In genomic region chr13:46946041-46946440, GRCm38 (mm10) we compare ENCODE assay signal across 21 mouse cellular contexts. TPM values are rescaled to one million over a fixed set of nuclear protein-coding genes. Genes with fewer than 3 reads are reported as not detected.
A peak's percentile ranks its signal among the peaks of the same experiment; 100 is the strongest.
DNase-seq lines count a peak whose midpoint lies in the region; ATAC-seq and TF ChIP-seq lines count a peak whose summit lies in the region.
"Had no signal": no experiment of that assay in that cellular context is flagged by ENCODE, and none has a peak within 500 bp of the region (broad histone marks: within the 10 kb centered on the region; RNA-seq: fewer than 3 reads in every experiment).

No protein-coding gene starts in this region.

- DNase-seq in forebrain, embryonic 14.5 days (ENCODE audit: low spot score) = peak; percentile 23
- no peak for DNase-seq in forebrain, embryonic 11.5 days (ENCODE audit: low spot score)
- peak; percentile 54 for DNase-seq in brain, embryonic 14.5 days (ENCODE audit: low read depth)
- DNase-seq in embryonic facial prominence, embryonic 11.5 days (ENCODE audit: low spot score) = peak; percentile 63
- DNase-seq in spleen, postnatal 36 days (ENCODE audit: low spot score in 2 of 2) = no peak
- DNase-seq: adrenal gland, postnatal 10 days; cerebellum, adult 11-12 months; cerebellum, adult 9-10 months; cerebellum, postnatal 36 days; gastrocnemius, postnatal 36 days; heart, adult 11 months; heart, postnatal 4 days had no signal

- H3K27me3 ChIP-seq in forebrain, embryonic 14.5 days (replicated peaks; ENCODE audit: control insufficient read depth, insufficient read depth, low read length) = no peaks in the 10 kb centered on the region
- H3K27me3 ChIP-seq in forebrain, embryonic 11.5 days (ENCODE audit: control insufficient read depth, insufficient read depth, low read length) = no peaks in the 10 kb centered on the region
- no peaks in the 10 kb centered on the region for H3K27me3 ChIP-seq in embryonic facial prominence, embryonic 11.5 days (ENCODE audit: control insufficient read depth, insufficient read depth, low read length)
- no peaks in the 10 kb centered on the region for H3K27me3 ChIP-seq in limb, embryonic 12.5 days
- no peaks in the 10 kb centered on the region for H3K27me3 ChIP-seq in intestine, embryonic 15.5 days (replicated peaks)
- no peaks in the 10 kb centered on the region for H3K27me3 ChIP-seq in kidney, embryonic 16.5 days (ENCODE audit: insufficient read depth, low read length)
- H3K27me3 ChIP-seq: embryonic facial prominence, embryonic 15.5 days; heart, embryonic 13.5 days; hindbrain, embryonic 13.5 days had no signal

- TF ChIP-seq POLR2A in brain, embryonic 14.5 days (IDR thresholded peaks at IDR 0.05; ENCODE audit: borderline replicate concordance, extremely low read depth, insufficient read depth, insufficient read length, poor library complexity, severe bottlenecking) = no peak

- no peaks in the 10 kb centered on the region for H3K36me3 ChIP-seq in forebrain, embryonic 14.5 days (ENCODE audit: control insufficient read depth, insufficient read depth, low read length)
- no peaks in the 10 kb centered on the region for H3K36me3 ChIP-seq in forebrain, embryonic 11.5 days (ENCODE audit: control insufficient read depth, insufficient read depth, low read length)
- H3K36me3 ChIP-seq in embryonic facial prominence, embryonic 11.5 days (replicated peaks; ENCODE audit: control insufficient read depth, insufficient read depth, low read depth, low read length) = no peaks in the 10 kb centered on the region
- no peaks in the 10 kb centered on the region for H3K36me3 ChIP-seq in limb, embryonic 12.5 days
- H3K36me3 ChIP-seq in intestine, embryonic 15.5 days = no peaks in the 10 kb centered on the region
- no peaks in the 10 kb centered on the region for H3K36me3 ChIP-seq in kidney, embryonic 16.5 days (ENCODE audit: insufficient read depth, low read length)
- H3K36me3 ChIP-seq: embryonic facial prominence, embryonic 15.5 days; G1E; heart, embryonic 13.5 days; hindbrain, embryonic 13.5 days had no signal

- no peak overlapping the region for H3K9ac ChIP-seq in forebrain, embryonic 14.5 days (ENCODE audit: low read length)
- H3K9ac ChIP-seq in forebrain, embryonic 11.5 days (ENCODE audit: low read length) = no peak overlapping the region
- H3K9ac ChIP-seq in embryonic facial prominence, embryonic 11.5 days (replicated peaks; ENCODE audit: low read length) = no peak overlapping the region
- no peak overlapping the region for H3K9ac ChIP-seq in limb, embryonic 12.5 days (replicated peaks)
- H3K9ac ChIP-seq in intestine, embryonic 15.5 days = no peak overlapping the region
- no peak overlapping the region for H3K9ac ChIP-seq in kidney, embryonic 16.5 days (replicated peaks; ENCODE audit: low read length)
- H3K9ac ChIP-seq: embryonic facial prominence, embryonic 15.5 days; heart, embryonic 13.5 days; hindbrain, embryonic 13.5 days had no signal

- H3K4me1 ChIP-seq in forebrain, embryonic 14.5 days (ENCODE audit: control insufficient read depth, insufficient read depth, low read length) = 0 out of 2 replicates have a peak, but pooled peaks cover 7% of the 10 kb centered on the region
- peaks cover 3% of the 10 kb centered on the region; the same call in 1 of the 2 replicates for H3K4me1 ChIP-seq in forebrain, embryonic 11.5 days (replicated peaks; ENCODE audit: control insufficient read depth, insufficient read depth, low read length)
- H3K4me1 ChIP-seq in embryonic facial prominence, embryonic 11.5 days (ENCODE audit: control insufficient read depth, insufficient read depth, low read length) = no peaks in the 10 kb centered on the region
- H3K4me1 ChIP-seq in limb, embryonic 12.5 days (replicated peaks) = peaks cover 24% of the 10 kb centered on the region
- H3K4me1 ChIP-seq in intestine, embryonic 15.5 days (replicated peaks) = no peaks in the 10 kb centered on the region
- no peaks in the 10 kb centered on the region for H3K4me1 ChIP-seq in kidney, embryonic 16.5 days (ENCODE audit: insufficient read depth, low read length)

- TF ChIP-seq CTCF in brain, embryonic 14.5 days (IDR thresholded peaks at IDR 0.05; ENCODE audit: borderline replicate concordance, extremely low read depth, insufficient read depth, insufficient read length) = no peak

- no peak overlapping the region for H3K27ac ChIP-seq in forebrain, embryonic 14.5 days (ENCODE audit: low read depth, low read length)
- H3K27ac ChIP-seq in forebrain, embryonic 11.5 days (ENCODE audit: low read depth, low read length) = no peak overlapping the region
- no peak overlapping the region for H3K27ac ChIP-seq in embryonic facial prominence, embryonic 11.5 days (replicated peaks; ENCODE audit: low read depth, low read length)
- H3K27ac ChIP-seq in limb, embryonic 12.5 days = peak overlapping the region; percentile 64; the same call in 1 of the 2 replicates
- no peak overlapping the region for H3K27ac ChIP-seq in intestine, embryonic 15.5 days
- H3K27ac ChIP-seq in kidney, embryonic 16.5 days (ENCODE audit: low read length) = no peak overlapping the region
- H3K27ac ChIP-seq: embryonic facial prominence, embryonic 15.5 days; heart, embryonic 13.5 days; hindbrain, embryonic 13.5 days had no signal

- H3K4me2 ChIP-seq in forebrain, embryonic 14.5 days (ENCODE audit: low read length) = no peak overlapping the region
- H3K4me2 ChIP-seq in forebrain, embryonic 11.5 days (ENCODE audit: low read depth, low read length, severe bottlenecking) = no peak overlapping the region
- no peak overlapping the region for H3K4me2 ChIP-seq in embryonic facial prominence, embryonic 11.5 days (ENCODE audit: low read depth, low read length)
- no peak overlapping the region for H3K4me2 ChIP-seq in limb, embryonic 12.5 days
- no peak overlapping the region for H3K4me2 ChIP-seq in intestine, embryonic 15.5 days (replicated peaks)
- no peak overlapping the region for H3K4me2 ChIP-seq in kidney, embryonic 16.5 days (replicated peaks; ENCODE audit: low read depth, low read length)
- H3K4me2 ChIP-seq: embryonic facial prominence, embryonic 15.5 days; heart, embryonic 13.5 days; hindbrain, embryonic 13.5 days had no signal

- H3K4me3 ChIP-seq in forebrain, embryonic 14.5 days (ENCODE audit: low read depth, low read length) = no peak overlapping the region
- H3K4me3 ChIP-seq in forebrain, embryonic 11.5 days (ENCODE audit: low read depth, low read length) = no peak overlapping the region
- no peak overlapping the region for H3K4me3 ChIP-seq in embryonic facial prominence, embryonic 11.5 days (ENCODE audit: low read depth, low read length)
- H3K4me3 ChIP-seq in limb, embryonic 12.5 days (replicated peaks) = no peak overlapping the region
- no peak overlapping the region for H3K4me3 ChIP-seq in intestine, embryonic 15.5 days (replicated peaks)
- H3K4me3 ChIP-seq in kidney, embryonic 16.5 days (ENCODE audit: low read length) = no peak overlapping the region
- H3K4me3 ChIP-seq: embryonic facial prominence, embryonic 15.5 days; erythroblast, embryonic 14.5 days; heart, embryonic 13.5 days; hindbrain, embryonic 13.5 days had no signal

- no peak for ATAC-seq in forebrain, embryonic 14.5 days
- no peak for ATAC-seq in forebrain, embryonic 11.5 days (replicated peaks; ENCODE audit: low FRiP score)
- ATAC-seq in embryonic facial prominence, embryonic 11.5 days (replicated peaks; ENCODE audit: insufficient number of reproducible peaks, low FRiP score, low TSS enrichment, low read depth) = no peak
- ATAC-seq in limb, embryonic 12.5 days (ENCODE audit: insufficient number of reproducible peaks, insufficient read depth, low FRiP score, low TSS enrichment, low read depth) = no peak
- no peak for ATAC-seq in intestine, embryonic 15.5 days
- ATAC-seq in kidney, embryonic 16.5 days (ENCODE audit: low FRiP score, low TSS enrichment) = no peak
- ATAC-seq: intestine, embryonic 16.5 days had no signal

- WGBS in forebrain, embryonic 14.5 days = 12% methylated on average over 5 of the region's 5 CpGs
- WGBS in forebrain, embryonic 11.5 days = 50% methylated on average over 5 of the region's 5 CpGs
- WGBS in embryonic facial prominence, embryonic 11.5 days = 39% methylated on average over 5 of the region's 5 CpGs
- WGBS in limb, embryonic 12.5 days = 17% methylated on average over 5 of the region's 5 CpGs
- WGBS in intestine, embryonic 15.5 days = 74% methylated on average over 5 of the region's 5 CpGs
- 77% methylated on average over 5 of the region's 5 CpGs for WGBS in kidney, embryonic 16.5 days

- no peaks in the 10 kb centered on the region for H3K9me3 ChIP-seq in forebrain, embryonic 14.5 days (replicated peaks; ENCODE audit: control insufficient read depth, low read length)
- no peaks in the 10 kb centered on the region for H3K9me3 ChIP-seq in forebrain, embryonic 11.5 days (ENCODE audit: control insufficient read depth, low read length)
- H3K9me3 ChIP-seq in embryonic facial prominence, embryonic 11.5 days (replicated peaks; ENCODE audit: control insufficient read depth, low read length) = no peaks in the 10 kb centered on the region
- H3K9me3 ChIP-seq in limb, embryonic 12.5 days = no peaks in the 10 kb centered on the region
- no peaks in the 10 kb centered on the region for H3K9me3 ChIP-seq in intestine, embryonic 15.5 days
- no peaks in the 10 kb centered on the region; the same call in 1 of the 2 replicates for H3K9me3 ChIP-seq in kidney, embryonic 16.5 days (ENCODE audit: low read length)
- H3K9me3 ChIP-seq: embryonic facial prominence, embryonic 15.5 days; G1E; hindbrain, embryonic 13.5 days had no signal

RNA-seq across cellular contexts. Expression of gene Kif13a, which starts 16.4 kb away (rescaled TPM):
- 7.1 and 7.5 TPM in 2 replicates for polyA plus RNA-seq in forebrain, embryonic 14.5 days (2014; fragmentation: Nextera tagmentation; extraction: Ambion mirVana)
- 21.6 and 23.1 TPM in 2 replicates for polyA plus RNA-seq in forebrain, embryonic 11.5 days (2014; fragmentation: Nextera tagmentation; extraction: Ambion mirVana)
- 15.1 and 24.8 TPM in 2 replicates for polyA plus RNA-seq in brain, embryonic 14.5 days (2012; rRNA removed)
- 17.3 and 19.1 TPM in 2 replicates for polyA plus RNA-seq in embryonic facial prominence, embryonic 11.5 days (2014; fragmentation: Nextera tagmentation; extraction: Ambion mirVana)
- 21.8 and 23.3 TPM in 2 replicates for polyA plus RNA-seq in limb, embryonic 12.5 days (2016; fragmentation: Nextera tagmentation; extraction: Ambion mirVana)
- 17.0 and 17.6 TPM in 2 replicates for polyA plus RNA-seq in intestine, embryonic 15.5 days (2015; fragmentation: Nextera tagmentation; extraction: Ambion mirVana)
- 8.1 and 10.1 TPM in 2 replicates for polyA plus RNA-seq in kidney, embryonic 16.5 days (2015; fragmentation: Nextera tagmentation; extraction: Ambion mirVana)
- polyA plus RNA-seq: G1E had no signal

Comparison
In these comparisons a context has a peak if more than half of its experiments do, and no peak if none do; other contexts are left out.
1. DNase-seq: peak in forebrain, embryonic 14.5 days (single experiment), brain, embryonic 14.5 days (single experiment) and embryonic facial prominence, embryonic 11.5 days (single experiment); none in forebrain, embryonic 11.5 days (single experiment) and spleen, postnatal 36 days (0 of 2).